Mouse (Mus musculus) 3T3-L1 (cell line): ENCODE data around the gene Acbd3.

ENCODE experiments used
- DNase-seq: peaks from one replicate; pipeline ENCODE4 v3.0.0-alpha.2; 2015; ENCODE audit warnings: low read depth, low spot score

Acbd3 gene

DNA sequence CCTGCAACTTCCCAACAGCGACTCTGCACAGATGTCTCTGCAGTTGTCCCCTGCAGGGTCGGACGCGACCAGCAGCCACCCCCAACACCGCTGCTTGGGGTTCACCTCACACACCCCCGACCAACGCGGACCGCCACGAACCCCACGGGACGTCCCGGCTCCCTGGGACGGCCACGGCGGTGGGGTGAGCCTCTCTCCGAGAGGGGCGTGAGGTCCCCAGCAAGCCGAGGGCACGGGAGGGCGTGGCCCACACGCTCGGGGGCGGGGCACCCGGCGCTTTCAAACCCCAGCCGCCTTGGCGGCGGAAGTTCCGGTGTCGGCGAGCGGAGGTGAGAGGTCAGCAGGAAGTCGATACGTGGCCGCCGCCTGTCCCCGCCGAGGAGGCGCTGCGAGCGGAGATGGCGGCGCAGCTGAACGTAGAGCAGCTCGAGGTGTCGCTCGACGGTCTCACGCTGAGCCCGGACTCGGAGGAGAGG lies at the start of gene Acbd3:
Gene Acbd3 (plus strand): TSS at position 340 of the 476 bp plus-strand sequence.
- DNase-seq, result peak; percentile 88

DNA sequence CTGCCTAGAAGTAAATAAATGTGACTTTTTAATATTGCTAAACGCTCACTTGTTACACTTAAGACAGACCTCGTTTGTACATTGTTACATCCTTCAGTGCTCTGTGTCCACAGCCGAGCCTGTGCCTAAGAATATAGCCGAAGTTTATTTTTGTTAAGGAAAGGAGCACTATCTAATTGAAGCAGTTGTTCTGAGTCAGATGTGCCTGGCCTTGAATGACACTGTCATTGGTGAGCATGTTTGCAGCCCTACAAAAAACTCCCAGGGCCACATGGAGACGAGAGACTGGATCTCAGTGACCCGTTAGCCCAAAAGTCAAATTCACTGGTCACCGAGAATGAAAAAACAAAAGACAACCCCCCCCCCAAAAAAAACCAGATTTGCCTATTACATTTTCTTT lies 34.6 kb upstream of the Acbd3 start:
- DNase-seq, result no peak

- DNase-seq, result no peak
These were observed 29.1 kb upstream of the Acbd3 start, which contains the start of gene Mixl1 for GRCm38 (mm10) chr1:180696626-180697352. TSS of gene Mixl1 (minus strand) at chr1:180697034.

- no peak for DNase-seq
These were observed 27.8 kb upstream of the Acbd3 start for GRCm38 (mm10) chr1:180698063-180698462.

GRCm38 (mm10) chr1:180703400-180703799 lies 22.4 kb upstream of the Acbd3 start:
- DNase-seq, result no peak

DNA sequence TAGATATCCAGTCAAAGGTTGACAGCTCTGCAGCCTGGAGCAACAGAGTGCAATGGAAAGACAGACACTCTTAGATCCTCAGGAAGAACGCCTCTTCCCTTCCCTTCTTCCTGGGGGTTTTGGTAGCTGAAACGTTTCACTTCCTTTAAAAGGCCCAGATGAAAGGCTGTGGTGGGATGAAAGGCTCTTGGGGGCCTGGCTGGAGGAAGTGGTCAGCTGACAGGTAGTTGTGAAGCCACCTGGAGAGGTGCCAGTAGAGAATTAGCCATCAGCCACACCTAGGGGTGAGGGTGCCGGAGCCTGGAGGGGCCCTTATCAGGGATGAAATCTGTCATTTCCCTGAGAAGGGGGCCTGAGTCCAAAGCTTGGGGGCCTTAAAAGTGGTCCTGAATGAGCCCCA lies 18.5 kb upstream of the Acbd3 start:
- DNase-seq, result no peak

DNA sequence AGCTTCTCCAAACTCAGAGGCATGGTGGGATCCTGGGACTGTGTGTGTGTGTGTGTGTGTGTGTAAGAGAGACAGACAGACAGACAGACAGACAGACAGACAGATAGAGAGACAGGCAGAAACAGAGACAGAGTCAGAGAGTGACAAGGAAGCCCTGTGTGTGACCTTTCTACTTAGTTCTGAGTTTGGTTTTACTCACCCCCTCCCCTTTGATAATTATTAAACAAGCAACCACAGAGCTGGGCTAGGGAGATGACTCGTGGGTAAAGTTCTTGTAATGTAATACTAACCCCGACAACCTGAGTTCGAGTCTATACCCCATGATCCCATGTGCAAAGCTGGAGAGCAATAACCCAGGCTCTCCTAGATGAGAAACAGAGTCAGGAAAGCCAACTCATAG lies 18.0 kb upstream of the Acbd3 start:
- no peak for DNase-seq

DNA sequence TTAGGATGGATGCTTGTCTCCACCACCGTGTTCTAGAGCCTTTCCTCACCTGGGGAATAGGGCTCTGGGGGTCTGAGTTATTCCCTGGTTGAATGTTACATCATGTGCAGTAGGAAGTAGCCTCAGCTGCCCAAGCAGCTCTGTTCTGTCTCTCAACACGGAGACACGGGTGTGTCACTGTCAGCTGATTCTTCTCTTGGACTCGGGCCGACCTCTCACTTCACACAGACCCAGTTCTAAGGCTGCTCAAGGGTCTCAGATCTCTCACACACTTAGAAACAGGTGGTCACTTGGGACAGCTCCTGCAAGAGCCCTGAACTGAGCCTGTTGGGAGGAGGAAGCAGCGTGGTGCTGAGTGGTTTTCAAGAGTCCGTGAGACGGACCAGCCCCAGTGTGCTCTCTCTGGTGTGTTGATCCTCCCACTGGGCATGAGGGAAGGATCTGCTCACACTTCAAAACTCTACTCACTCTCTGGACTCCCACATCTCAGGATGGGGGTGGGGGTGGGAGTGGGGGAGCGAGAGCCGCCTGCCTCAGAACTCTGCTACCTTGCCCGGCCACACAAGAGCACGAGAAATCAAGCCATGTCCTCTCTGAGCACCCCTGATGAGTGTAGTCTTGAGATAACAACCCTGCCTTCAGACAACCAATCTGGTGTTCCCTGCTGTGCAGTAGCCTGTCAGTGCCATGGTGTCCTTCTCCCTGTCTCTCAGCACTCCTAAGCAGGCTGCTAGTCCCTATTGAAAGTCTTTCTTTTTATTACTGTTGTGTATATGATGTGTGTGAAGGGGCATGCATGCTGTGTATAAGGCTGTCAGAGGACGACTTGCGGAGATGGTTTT lies 16.7 kb upstream of the Acbd3 start:
- no peak for DNase-seq

DNA sequence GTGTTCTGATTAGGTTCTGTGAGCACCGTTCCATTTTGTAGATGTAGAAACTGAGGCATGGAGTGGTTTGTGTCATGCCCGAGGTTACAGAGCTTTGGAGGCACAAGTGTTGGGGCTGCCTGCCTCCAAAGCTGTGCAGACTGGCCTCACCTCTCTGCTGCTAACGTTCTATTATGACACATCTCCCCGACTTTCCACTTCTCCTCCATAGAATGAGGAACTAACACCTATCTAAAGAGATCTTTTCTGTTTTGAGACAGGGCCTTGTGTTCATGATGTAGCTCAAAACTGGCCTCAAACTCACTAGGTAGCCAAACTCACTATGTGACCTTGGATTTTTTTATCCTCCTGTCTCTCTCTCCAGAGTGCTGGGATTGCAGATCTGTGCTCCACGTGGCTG lies 7.1 kb upstream of the Acbd3 start:
- no peak for DNase-seq

DNA sequence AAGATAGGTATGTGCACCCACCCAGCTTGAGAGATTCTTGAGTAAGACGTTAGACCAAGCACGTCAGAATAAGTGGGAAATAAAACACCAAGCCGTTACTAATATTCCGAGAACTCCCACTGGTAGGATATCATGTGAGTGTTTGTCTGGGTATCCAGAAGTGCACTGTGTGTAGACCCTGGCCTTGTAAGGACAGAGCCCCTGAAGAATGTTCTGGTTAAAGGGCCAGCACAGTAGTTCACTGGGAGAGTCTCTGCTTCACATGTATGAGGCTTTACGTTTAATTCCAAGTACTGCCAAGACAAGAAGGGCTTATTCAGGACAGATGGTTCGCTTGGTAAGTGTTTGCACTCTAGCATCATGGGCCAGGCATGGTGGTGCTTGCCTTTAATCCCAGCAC lies 6.4 kb upstream of the Acbd3 start:
- no peak for DNase-seq

- DNase-seq, result peak; percentile 79
These were observed 5.7 kb upstream of the Acbd3 start for GRCm38 (mm10) chr1:180719951-180720689.

DNA sequence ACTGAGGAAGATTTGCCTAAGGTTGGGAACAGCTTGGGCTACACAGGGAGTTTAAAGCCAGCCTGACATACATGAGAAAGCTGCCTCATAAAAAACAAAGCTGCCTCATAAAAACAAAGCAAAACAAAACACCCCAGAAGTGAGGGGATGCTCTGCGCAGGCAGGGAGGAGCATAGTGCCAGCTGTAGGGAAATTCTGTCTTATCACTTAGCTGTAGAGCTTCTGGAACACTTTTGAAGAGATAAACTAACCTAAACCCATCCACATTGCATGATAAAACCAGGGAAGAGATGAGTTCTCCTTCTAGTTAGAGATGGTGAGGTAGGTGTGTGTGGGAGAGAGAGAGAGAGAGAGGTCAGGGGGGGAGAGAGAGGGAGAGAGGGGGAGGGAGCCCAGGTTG lies 3.2 kb upstream of the Acbd3 start:
- DNase-seq, result no peak

DNA sequence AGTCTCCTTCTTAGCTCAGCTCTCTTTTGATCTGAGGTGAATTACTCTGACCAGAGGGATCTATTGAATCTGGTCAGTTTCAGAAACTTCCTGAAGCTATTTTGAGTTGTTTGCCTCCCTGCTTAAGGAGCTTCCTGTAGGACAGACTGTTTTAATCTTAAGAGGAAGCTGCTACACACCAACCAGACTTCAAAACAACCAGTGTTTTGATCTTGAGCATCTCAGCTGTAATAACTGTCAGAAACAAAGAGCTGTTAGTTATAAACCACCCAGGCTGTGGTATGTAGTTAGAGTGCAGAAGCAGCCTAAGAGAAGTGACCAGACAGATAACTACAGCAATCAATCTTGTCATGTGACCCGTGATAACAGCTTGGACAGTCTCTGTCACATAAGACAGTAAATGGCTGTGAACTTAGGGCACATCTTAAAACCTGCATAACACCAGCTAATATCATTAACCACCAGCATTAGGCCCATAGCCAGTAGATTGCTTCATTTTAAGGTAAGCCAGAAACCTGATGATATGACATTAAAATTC lies 2.1 kb upstream of the Acbd3 start:
- DNase-seq, result no peak

DNA sequence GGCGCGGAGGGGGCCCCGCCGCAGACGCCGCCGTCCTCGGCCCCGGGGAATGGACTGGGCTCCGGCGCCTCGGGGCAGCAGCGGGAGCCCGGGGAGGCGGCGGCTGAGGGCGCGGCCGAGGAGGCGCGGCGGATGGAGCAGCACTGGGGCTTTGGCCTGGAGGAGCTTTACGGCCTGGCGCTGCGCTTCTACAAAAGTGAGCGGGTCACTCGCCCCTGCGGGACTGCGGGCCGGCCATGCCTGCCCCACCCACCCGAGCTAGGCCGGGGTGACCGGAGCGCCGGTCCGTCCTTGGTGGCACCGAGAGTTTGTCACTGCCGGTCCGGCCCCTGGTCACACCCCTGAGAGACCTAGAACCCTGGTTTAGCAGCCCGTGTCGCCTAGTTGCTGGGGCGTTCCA lies 340 bp downstream of the Acbd3 start:
- peak; percentile 47 for DNase-seq

- DNase-seq, result no peak
These were observed 3.4 kb downstream of the Acbd3 start for GRCm38 (mm10) chr1:180729231-180729630.

GRCm38 (mm10) chr1:180747827-180748226 lies 22.0 kb downstream of the Acbd3 start:
- DNase-seq, result no peak

DNA sequence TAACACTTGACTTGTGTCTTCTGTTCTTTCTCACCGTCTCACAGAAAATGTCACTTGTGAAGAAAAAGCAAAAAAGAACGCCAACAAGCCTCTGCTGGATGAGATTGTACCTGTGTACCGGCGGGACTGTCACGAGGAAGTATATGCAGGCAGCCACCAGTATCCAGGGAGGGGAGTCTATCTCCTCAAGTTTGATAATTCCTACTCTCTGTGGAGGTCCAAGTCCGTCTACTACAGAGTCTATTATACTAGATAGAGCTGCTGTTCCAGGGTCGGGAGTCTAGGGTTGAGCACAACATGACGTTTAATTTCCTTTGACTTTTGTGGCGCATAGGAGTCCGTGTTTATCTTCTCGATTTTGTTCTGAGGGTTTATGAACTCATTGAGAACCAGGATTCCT lies 26.3 kb downstream of the Acbd3 start:
- no peak for DNase-seq

DNA sequence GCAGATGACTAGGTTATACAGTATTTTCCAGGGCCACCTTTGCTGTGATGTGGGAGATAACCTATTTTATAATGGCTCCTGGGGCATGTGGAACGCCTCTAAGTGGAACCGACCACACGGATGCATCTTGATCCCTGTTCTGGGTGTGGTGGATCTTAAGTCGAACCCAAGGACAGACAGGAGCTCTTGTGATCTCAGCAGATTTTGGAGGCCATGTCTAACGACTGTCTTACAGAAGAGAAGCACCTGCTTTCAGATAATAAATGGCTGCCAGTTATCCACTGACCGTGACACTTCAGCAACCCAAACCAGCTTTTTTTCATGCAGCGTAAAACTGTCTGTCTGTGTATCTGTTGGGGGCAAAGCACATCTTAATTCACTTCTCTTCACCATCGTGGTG lies 28.5 kb downstream of the Acbd3 start:
- DNase-seq, result no peak

DNA sequence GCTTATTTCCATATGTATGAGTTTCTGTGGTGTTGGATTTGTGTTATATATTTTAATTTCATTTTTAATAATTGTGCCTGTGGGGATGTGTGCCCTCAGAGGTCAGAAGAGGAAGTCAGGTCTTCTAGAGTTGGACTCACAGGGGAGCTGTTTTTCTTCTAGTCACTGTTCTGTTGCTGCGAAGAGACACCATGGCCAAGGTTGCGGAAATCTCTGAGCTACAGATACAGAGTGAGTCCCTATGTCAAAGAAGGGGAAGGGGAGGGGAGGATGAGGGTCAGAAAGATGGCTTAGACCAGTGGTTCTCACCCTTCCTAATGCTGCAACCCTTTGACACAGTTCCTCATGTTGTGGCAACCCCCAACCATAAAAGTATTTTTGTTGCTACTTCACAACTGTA lies 30.9 kb downstream of the Acbd3 start:
- no peak for DNase-seq

DNA sequence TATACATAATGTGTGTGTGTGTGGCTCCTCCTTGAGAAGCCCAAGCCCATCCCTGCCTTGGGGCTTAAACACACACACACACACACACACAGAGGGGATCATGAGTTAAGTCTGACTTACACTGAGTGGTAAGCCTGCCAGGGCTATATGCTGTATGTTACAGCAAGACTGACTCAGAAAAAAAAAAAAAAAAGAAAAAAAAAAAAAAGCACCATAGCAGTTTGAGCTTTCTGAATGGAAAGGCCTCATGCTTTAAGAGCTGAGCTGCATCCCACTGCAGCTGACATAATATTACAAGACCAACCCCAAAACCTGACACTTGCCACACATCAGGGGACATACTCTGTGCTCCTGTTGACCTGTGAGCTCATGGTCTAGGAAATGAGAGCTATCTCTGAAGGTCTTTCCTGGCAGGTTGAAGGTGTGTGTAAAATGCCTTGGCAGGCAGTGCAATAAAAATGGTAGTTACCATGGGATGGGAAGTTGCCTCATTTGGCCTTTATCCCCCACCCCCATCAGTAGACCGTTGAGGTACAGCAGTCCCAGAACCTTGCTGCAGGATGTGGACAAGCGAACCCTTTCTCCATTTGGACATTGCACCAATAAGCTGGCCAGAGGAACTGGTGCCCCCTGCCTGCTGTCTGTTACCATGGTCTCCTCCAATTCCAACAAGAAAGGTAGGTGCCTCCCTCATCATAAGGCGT lies 31.6 kb downstream of the Acbd3 start:
- no peak for DNase-seq

DNA sequence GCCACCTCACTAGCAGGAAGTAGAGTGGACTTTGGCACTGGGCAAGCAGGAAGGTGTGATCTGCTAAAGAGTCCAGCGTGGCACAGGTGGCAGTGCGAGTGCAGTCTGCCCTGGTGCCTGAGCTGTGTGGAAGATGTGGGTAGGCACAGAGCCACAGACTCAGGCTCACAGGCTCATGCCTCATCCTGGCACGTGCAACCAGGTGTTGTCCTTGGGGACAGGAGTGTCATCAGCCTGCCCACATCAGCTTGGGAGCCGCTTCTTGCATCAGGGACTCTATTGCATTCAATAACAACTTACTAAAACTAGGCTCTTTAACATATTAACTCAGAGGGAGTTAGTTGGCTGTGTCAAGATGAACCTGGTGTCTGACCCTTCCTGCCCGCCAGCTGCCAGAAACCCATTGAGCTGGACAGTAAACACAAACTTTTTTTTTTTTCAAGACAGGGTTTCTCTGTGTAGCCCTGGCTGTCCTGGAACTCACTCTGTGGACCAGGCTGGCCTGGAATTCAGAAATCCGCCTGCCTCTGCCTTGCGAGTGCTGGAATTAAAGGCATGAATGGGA lies 32.2 kb downstream of the Acbd3 start:
- no peak for DNase-seq
